Mouse (Mus musculus): ENCODE data around the gene Nkx2-1. TPM values are rescaled to one million over a fixed set of nuclear protein-coding genes. Genes with fewer than 3 reads are reported as not detected.

Nkx2-1 gene
- total RNA-seq, 2 experiments from 2014 or later, result 1.7 to 2.7 TPM

GRCm38 (mm10) chr12:56524201-56524600 lies 12.5 kb downstream of the Nkx2-1 start:
- intact Hi-C loops (cut with DNase I), result loop anchor here (5.0 kb wide), 2 partner anchors 168 to 1013 kb away; partner anchors contain the start of gene Pax9

GRCm38 (mm10) chr12:56522191-56522590 lies 14.5 kb downstream of the Nkx2-1 start:
- no peak for DNase-seq
- intact Hi-C loops (cut with DNase I), result loop anchor here (5.0 kb wide), 2 partner anchors 170 to 1015 kb away; partner anchors contain the start of gene Pax9

More at GRCm38 (mm10) chr12:56524201-56524600, 12.5 kb downstream of the Nkx2-1 start:
- no peak for DNase-seq

GRCm38 (mm10) chr12:56521106-56521840 lies 15.4 kb downstream of the Nkx2-1 start:
- intact Hi-C loops (cut with DNase I), result loop anchor here (5.0 kb wide), 2 partner anchors 171 to 1016 kb away; partner anchors contain the start of gene Pax9
- DNase-seq, result no peak

- no peak for DNase-seq
- intact Hi-C loops (cut with DNase I), result loop anchor here (5.0 kb wide), 2 partner anchors 172 to 1017 kb away; partner anchors contain the start of gene Pax9
Observed at GRCm38 (mm10) chr12:56520396-56521105, 16.2 kb downstream of the Nkx2-1 start.

DNA sequence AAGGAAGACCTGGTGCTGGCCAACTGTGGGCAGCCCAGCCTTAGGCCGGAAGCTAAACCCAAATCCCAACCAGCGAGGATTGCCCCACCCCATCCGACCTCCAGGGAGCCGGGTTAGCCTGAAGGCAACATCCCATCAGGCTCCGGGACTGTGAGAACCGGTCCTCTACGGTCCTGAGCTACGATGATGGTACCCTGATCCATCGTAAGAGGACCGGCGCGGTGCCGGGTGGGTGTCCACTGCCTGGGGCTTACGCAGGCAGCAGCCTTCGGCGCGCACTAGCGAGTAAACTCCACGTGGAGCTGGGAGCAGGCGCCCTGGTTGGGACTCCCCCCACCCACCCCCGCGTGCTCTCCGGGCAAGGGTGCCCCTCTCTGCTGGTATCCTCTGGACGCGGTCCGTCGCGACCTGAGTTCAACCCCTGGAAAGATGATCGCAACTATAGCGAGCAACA lies 16.9 kb downstream of the Nkx2-1 start:
- intact Hi-C loops (cut with DNase I), result loop anchor here (5.0 kb wide), 2 partner anchors 173 to 1018 kb away; partner anchors contain the start of gene Pax9
- DNase-seq, result no peak

GRCm38 (mm10) chr12:56519071-56519737 lies 17.5 kb downstream of the Nkx2-1 start:
- intact Hi-C loops (cut with DNase I), result no loop called here
- DNase-seq, result no peak

GRCm38 (mm10) chr12:56518221-56518620 lies 18.5 kb downstream of the Nkx2-1 start:
- no peak for DNase-seq
- intact Hi-C loops (cut with DNase I), result no loop called here

GRCm38 (mm10) chr12:56514831-56515230 lies 21.9 kb downstream of the Nkx2-1 start:
- no peak for DNase-seq
- intact Hi-C loops (cut with DNase I), result no loop called here

DNA sequence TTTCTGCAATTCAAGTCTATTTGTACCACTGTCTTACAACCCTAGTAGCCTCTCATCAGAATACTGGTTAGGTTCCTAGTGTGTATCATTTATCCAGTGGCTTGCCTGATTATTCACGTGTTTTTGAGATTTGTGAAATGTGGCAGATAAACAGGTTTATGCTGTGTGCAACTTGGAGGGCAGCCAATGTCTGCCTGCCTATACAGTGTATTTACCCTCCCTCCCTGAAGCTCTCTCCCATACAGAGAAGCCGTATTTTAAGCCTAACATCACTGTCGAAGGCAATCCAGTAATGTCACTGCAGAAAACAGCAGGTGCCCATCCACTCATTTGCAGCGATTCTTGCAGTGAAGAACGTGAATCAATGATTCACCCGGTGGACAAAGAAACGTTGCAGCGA lies 28.3 kb downstream of the Nkx2-1 start:
- DNase-seq, result no peak
- intact Hi-C loops (cut with DNase I), result no loop called here

DNA sequence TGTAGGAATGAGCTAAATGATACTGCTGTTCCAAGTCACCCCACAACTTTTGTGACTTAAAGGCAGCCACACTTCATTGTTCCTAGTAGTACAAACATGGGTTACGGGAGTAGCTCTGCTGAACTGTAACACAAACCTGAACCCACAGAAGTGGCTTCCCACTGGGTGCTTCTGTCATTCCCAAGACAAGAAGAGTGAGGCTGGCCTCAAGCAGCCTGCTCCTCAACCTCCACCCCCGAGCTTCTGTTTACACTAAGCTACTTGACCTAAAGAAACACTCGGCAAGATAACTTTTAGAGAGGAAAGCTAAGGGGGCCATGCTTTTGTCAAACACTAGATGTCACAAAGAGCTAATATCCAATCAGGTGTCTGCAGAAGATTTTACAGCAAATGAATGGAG lies 49.7 kb downstream of the Nkx2-1 start:
- DNase-seq, result no peak
- intact Hi-C loops (cut with DNase I), result no loop called here

DNA sequence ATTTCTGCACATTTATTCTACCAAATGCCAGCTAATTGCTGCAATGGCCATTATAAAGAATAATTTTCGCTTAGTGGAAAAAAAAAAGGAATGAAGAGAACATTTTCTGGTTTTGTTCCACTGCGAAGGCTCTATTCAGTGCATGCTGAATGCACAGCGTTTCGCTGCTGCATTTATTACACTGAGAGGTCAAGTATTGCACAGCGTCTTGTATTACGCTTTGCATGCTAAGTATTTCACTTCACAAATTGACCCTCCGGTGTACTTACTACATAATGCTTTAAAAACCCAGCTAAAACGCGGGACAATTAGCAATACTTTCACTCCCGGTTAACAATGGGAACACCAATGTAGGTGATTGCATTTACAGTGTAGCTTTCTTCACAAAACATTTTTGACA lies 54.1 kb downstream of the Nkx2-1 start:
- no peak for DNase-seq
- intact Hi-C loops (cut with DNase I), result no loop called here

Other genes starting within 250 kb of the Nkx2-1 start
- gene Mbip, start 191.0 kb downstream of the Nkx2-1 start, total RNA-seq (2021), result 10 to 100 TPM; 22.4 to 22.5 TPM
- not detected for gene Nkx2-9, start 76.4 kb upstream of the Nkx2-1 start, total RNA-seq (2021)
- gene Pax9, start 154.9 kb upstream of the Nkx2-1 start, total RNA-seq (2021), result not detected